Mouse (Mus musculus): ENCODE results near the gene Sppl3. TPM values are rescaled to one million over a fixed set of nuclear protein-coding genes. Genes with fewer than 3 reads are reported as not detected.

Sppl3 gene
- polyA plus RNA-seq, 1 experiment from 2014 or later, result 7.9 TPM

GRCm38 (mm10) chr5:115142166-115142697, 131.3 kb downstream of the Sppl3 start:
- no peaks in the 10 kb centered on the region for H3K9me3 ChIP-seq (replicated peaks)

GRCm38 (mm10) chr5:115143552-115143951, 132.6 kb downstream of the Sppl3 start:
- Histone ChIP-seq H3K9me3 (replicated peaks) (no peaks in the 10 kb centered on the region), H3K4me3 (replicated peaks) (no peak overlapping the region), H3K4me1 (replicated peaks) (no peaks in the 10 kb centered on the region), H3K4me2 (no peak overlapping the region), H3K27ac (replicated peaks) (no peak overlapping the region), H3K27me3 (no peaks in the 10 kb centered on the region), H3K9ac (no peak overlapping the region), H3K36me3 (replicated peaks) (peaks cover 45% of the 10 kb centered on the region)
- ATAC-seq (ENCODE audit: insufficient read depth), result no peak
- 65% methylated on average over 10 of the region's 10 CpGs for WGBS (ENCODE audit: insufficient replicate concordance)

More at GRCm38 (mm10) chr5:115142166-115142697, 131.3 kb downstream of the Sppl3 start:
- Histone ChIP-seq H3K4me2 (no peak overlapping the region), H3K4me1 (replicated peaks) (no peaks in the 10 kb centered on the region), H3K27ac (replicated peaks) (no peak overlapping the region), H3K36me3 (replicated peaks) (peaks cover 31% of the 10 kb centered on the region), H3K27me3 (peaks cover 7% of the 10 kb centered on the region; the same call in 1 of the 2 replicates), H3K4me3 (replicated peaks) (no peak overlapping the region), H3K9ac (no peak overlapping the region)
- 64% methylated on average over 9 of the region's 9 CpGs for WGBS (ENCODE audit: insufficient replicate concordance)
- ATAC-seq (ENCODE audit: insufficient read depth), result no peak

GRCm38 (mm10) chr5:115144471-115144870, 133.5 kb downstream of the Sppl3 start:
- peaks cover 52% of the 10 kb centered on the region for H3K36me3 ChIP-seq (replicated peaks)
- no peak for ATAC-seq (ENCODE audit: insufficient read depth)
- 72% methylated on average over 6 of the region's 6 CpGs for WGBS (ENCODE audit: insufficient replicate concordance)
- H3K27me3 ChIP-seq, result no peaks in the 10 kb centered on the region
- H3K27ac ChIP-seq (replicated peaks), result no peak overlapping the region
- H3K4me2 ChIP-seq, result no peak overlapping the region
- H3K9me3 ChIP-seq (replicated peaks), result no peaks in the 10 kb centered on the region
- H3K9ac ChIP-seq, result no peak overlapping the region
- H3K4me1 ChIP-seq (replicated peaks), result no peaks in the 10 kb centered on the region
- H3K4me3 ChIP-seq (replicated peaks), result no peak overlapping the region

DNA sequence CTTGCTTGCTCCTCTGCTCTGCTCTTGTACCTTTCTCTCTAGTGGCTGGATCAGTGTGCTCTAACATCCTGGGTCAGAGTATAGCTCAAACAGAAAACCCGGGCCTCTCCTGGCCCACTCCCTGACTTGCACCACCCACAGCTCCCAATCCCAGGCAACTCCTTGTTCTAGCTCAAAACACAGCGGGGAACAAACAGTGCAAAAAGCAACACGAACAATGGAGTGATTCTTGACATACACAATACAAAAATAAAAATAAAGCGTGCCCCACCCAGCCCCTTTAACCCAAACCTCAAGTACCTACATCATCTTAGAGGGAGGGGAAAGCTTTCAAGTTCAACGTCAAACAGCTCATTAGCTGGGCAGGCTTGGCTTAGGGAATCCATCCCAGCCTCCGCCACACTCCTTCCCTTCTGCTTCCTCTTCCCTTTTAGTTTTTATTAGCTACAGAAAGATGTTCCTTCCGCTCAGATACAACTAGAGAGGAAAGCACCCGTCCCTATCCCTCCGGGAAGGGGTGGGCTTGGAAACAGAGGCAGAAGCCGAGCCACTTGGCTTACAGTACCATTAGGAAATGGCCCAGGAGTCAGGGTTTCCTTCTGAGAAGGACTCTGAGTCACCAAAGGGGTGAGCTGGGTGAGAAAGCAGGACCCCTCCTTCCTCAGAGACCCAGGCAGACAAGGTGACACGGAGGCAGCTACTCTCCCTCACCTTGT, 134.5 kb downstream of the Sppl3 start:
- H3K4me1 ChIP-seq (replicated peaks), result peaks cover 5% of the 10 kb centered on the region; the same call in 1 of the 2 replicates
- H3K4me2 ChIP-seq, result no peak overlapping the region
- H3K27me3 ChIP-seq, result no peaks in the 10 kb centered on the region
- no peak for ATAC-seq (ENCODE audit: insufficient read depth)
- H3K9me3 ChIP-seq (replicated peaks), result no peaks in the 10 kb centered on the region
- H3K36me3 ChIP-seq (replicated peaks), result peaks cover 61% of the 10 kb centered on the region
- H3K4me3 ChIP-seq (replicated peaks), result no peak overlapping the region
- no peak overlapping the region for H3K9ac ChIP-seq
- H3K27ac ChIP-seq (replicated peaks), result no peak overlapping the region
- 73% methylated on average over 11 of the region's 11 CpGs for WGBS (ENCODE audit: insufficient replicate concordance)

GRCm38 (mm10) chr5:115145976-115146746, 135.2 kb downstream of the Sppl3 start:
- no peak for ATAC-seq (ENCODE audit: insufficient read depth)
- Histone ChIP-seq H3K9ac (no peak overlapping the region), H3K4me1 (replicated peaks) (peaks cover 9% of the 10 kb centered on the region; the same call in 1 of the 2 replicates), H3K27ac (replicated peaks) (no peak overlapping the region), H3K36me3 (replicated peaks) (peaks cover 69% of the 10 kb centered on the region), H3K4me3 (replicated peaks) (no peak overlapping the region), H3K27me3 (no peaks in the 10 kb centered on the region), H3K4me2 (no peak overlapping the region), H3K9me3 (replicated peaks) (no peaks in the 10 kb centered on the region)
- WGBS (ENCODE audit: insufficient replicate concordance), result 65% methylated on average over 6 of the region's 6 CpGs

GRCm38 (mm10) chr5:115146747-115147130, 135.8 kb downstream of the Sppl3 start:
- H3K4me3 ChIP-seq (replicated peaks), result no peak overlapping the region
- peaks cover 13% of the 10 kb centered on the region; the same call in 1 of the 2 replicates for H3K4me1 ChIP-seq (replicated peaks)
- H3K27ac ChIP-seq (replicated peaks), result no peak overlapping the region
- no peak overlapping the region for H3K9ac ChIP-seq
- ATAC-seq (ENCODE audit: insufficient read depth), result no peak
- H3K4me2 ChIP-seq, result no peak overlapping the region
- no peaks in the 10 kb centered on the region for H3K9me3 ChIP-seq (replicated peaks)
- H3K36me3 ChIP-seq (replicated peaks), result peaks cover 69% of the 10 kb centered on the region
- H3K27me3 ChIP-seq, result no peaks in the 10 kb centered on the region

DNA sequence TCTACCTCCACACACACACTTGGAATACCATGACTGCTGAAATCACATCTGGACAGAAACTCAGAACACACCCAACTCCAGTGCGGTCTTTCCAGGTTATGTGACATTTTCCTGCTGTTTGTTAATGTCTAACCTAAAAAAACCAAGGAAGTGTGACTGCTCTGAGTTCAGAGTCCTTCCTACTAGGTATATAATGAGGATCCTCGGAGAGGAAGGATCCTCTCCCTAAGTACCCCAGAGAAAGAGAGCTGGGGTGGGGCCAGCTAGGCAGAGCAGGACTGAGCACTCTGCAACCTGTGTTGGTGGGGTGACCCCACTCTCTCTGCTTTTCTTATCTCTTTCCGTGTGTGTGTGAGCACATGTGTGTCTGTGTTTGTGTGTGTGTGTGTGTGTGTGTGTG, 136.5 kb downstream of the Sppl3 start:
- no peak for ATAC-seq (ENCODE audit: insufficient read depth)
- H3K4me1 ChIP-seq (replicated peaks), result peaks cover 17% of the 10 kb centered on the region
- H3K9ac ChIP-seq, result no peak overlapping the region
- no peak overlapping the region for H3K4me2 ChIP-seq
- H3K27me3 ChIP-seq, result no peaks in the 10 kb centered on the region
- H3K9me3 ChIP-seq (replicated peaks), result no peaks in the 10 kb centered on the region
- no peak overlapping the region for H3K4me3 ChIP-seq (replicated peaks)
- peaks cover 69% of the 10 kb centered on the region for H3K36me3 ChIP-seq (replicated peaks)
- WGBS (ENCODE audit: insufficient replicate concordance), result 71% methylated on average over 3 of the region's 3 CpGs
- no peak overlapping the region for H3K27ac ChIP-seq (replicated peaks)

DNA sequence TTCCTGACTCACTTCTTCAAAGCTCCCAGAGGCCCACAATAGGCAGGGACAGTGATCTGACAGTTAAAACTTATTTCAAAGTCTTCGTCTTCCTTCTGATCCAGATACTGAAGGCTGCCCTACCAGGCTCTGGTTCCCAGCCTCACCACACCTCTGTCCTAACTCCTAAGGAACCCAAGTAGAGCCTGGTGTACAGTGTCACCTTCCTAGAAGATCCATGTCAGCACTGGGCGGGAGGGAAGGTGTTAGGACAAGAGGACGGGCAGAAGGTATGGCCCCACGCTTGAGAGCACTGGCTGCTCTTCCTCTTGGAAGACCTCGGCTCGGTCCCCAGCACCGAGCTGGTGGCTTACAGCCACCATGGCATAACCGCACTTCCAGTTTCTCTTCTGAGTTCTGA, 137.4 kb downstream of the Sppl3 start:
- Histone ChIP-seq H3K4me3 (replicated peaks) (no peak overlapping the region), H3K9me3 (replicated peaks) (no peaks in the 10 kb centered on the region), H3K27ac (replicated peaks) (no peak overlapping the region), H3K4me2 (no peak overlapping the region), H3K9ac (no peak overlapping the region), H3K36me3 (replicated peaks) (peaks cover 69% of the 10 kb centered on the region), H3K27me3 (no peaks in the 10 kb centered on the region), H3K4me1 (replicated peaks) (peaks cover 27% of the 10 kb centered on the region)
- no peak; the same call in 1 of the 2 replicates for ATAC-seq (ENCODE audit: insufficient read depth)
- WGBS (ENCODE audit: insufficient replicate concordance), result 82% methylated on average over 8 of the region's 8 CpGs

Other genes starting within 250 kb of the Sppl3 start
- gene Ankrd13a, start 236.5 kb upstream of the Sppl3 start, polyA plus RNA-seq (2015; fragmentation: Nextera tagmentation; extraction: Ambion mirVana), result 41.0 and 42.8 TPM in 2 replicates
- 16.3 and 16.5 TPM in 2 replicates for gene Git2, start 235.6 kb upstream of the Sppl3 start, polyA plus RNA-seq (2015; fragmentation: Nextera tagmentation; extraction: Ambion mirVana)
- 21.3 and 21.4 TPM in 2 replicates for gene 1500011B03Rik, start 187.7 kb upstream of the Sppl3 start, polyA plus RNA-seq (2015; fragmentation: Nextera tagmentation; extraction: Ambion mirVana)
- gene 4930519G04Rik, start 157.5 kb upstream of the Sppl3 start, polyA plus RNA-seq (2015; fragmentation: Nextera tagmentation; extraction: Ambion mirVana), result not detected in 2 replicates
- gene Gm9936, start 152.5 kb upstream of the Sppl3 start, polyA plus RNA-seq (2015; fragmentation: Nextera tagmentation; extraction: Ambion mirVana), result not detected in 2 replicates
- 3.5 and 3.8 TPM in 2 replicates for gene Oasl2, start 114.2 kb upstream of the Sppl3 start, polyA plus RNA-seq (2015; fragmentation: Nextera tagmentation; extraction: Ambion mirVana)
- gene Oasl1, start 87.9 kb upstream of the Sppl3 start, polyA plus RNA-seq (2015; fragmentation: Nextera tagmentation; extraction: Ambion mirVana), result 0.51 and 0.88 TPM in 2 replicates
- gene 2210016L21Rik, start 69.0 kb upstream of the Sppl3 start, polyA plus RNA-seq (2015; fragmentation: Nextera tagmentation; extraction: Ambion mirVana), result 10.2 and 12.3 TPM in 2 replicates
- gene Hnf1a, start 40.0 kb upstream of the Sppl3 start, polyA plus RNA-seq (2015; fragmentation: Nextera tagmentation; extraction: Ambion mirVana), result 3.8 and 4.3 TPM in 2 replicates
- 7.9 and 11.4 TPM in 2 replicates for gene Gm10401, start 87.2 kb downstream of the Sppl3 start, polyA plus RNA-seq (2015; fragmentation: Nextera tagmentation; extraction: Ambion mirVana)
- 49.8 and 53.6 TPM in 2 replicates for gene Acads, start 108.2 kb downstream of the Sppl3 start, polyA plus RNA-seq (2015; fragmentation: Nextera tagmentation; extraction: Ambion mirVana)
- gene Unc119b, start 123.8 kb downstream of the Sppl3 start, polyA plus RNA-seq (2015; fragmentation: Nextera tagmentation; extraction: Ambion mirVana), result 8.5 and 10.3 TPM in 2 replicates
- 23.7 and 29.6 TPM in 2 replicates for gene Mlec, start 147.0 kb downstream of the Sppl3 start, polyA plus RNA-seq (2015; fragmentation: Nextera tagmentation; extraction: Ambion mirVana)
- gene Cabp1, start 183.2 kb downstream of the Sppl3 start, polyA plus RNA-seq (2015; fragmentation: Nextera tagmentation; extraction: Ambion mirVana), result 0.13 and 0.18 TPM in 2 replicates
- 84.0 and 88.1 TPM in 2 replicates for gene Pop5, start 224.7 kb downstream of the Sppl3 start, polyA plus RNA-seq (2015; fragmentation: Nextera tagmentation; extraction: Ambion mirVana)